Mouse (Mus musculus): ENCODE results near the gene Cfap299. TPM values are rescaled to one million over a fixed set of nuclear protein-coding genes. Genes with fewer than 3 reads are reported as not detected.

Gene Cfap299
- total and polyA plus RNA-seq, 3 experiments, result not detected

DNA sequence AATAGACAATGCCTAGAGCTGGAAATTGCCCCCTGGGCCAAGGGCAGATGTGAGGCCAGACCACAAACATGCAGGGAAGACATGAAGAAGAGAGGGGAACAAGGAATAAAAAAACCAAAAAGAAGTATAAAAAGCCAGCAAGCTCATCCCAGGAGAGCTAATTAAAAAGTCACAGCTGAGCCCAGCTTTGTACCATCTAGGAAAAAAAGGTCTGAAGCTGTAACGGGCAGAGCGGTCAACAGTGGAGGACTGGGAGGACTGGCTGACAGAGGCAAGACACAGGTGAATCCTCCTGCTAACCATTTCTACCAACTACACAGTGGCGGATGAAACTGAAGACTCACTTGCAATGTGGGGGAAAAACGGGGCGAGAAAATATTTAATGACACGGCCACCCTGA, 505.2 kb downstream of the Cfap299 start:
- H3K79me2 ChIP-seq (replicated peaks; ENCODE audit: control insufficient read depth, extremely low read depth, insufficient read depth, poor library complexity, severe bottlenecking), result no peaks in the 10 kb centered on the region
- dilution Hi-C loops (cut with MboI; ENCODE audit: extremely low pct_ligation_motif_present, extremely low pct_unique_long_range_greater_than_20kb, low sequenced_read_pairs), result no loop called here
- no peaks in the 10 kb centered on the region for H3K9me3 ChIP-seq (replicated peaks; ENCODE audit: low read length)
- in situ Hi-C loops (cut with MboI; ENCODE audit: low pct_ligation_motif_present, low pct_unique_long_range_greater_than_20kb, low sequenced_read_pairs), result no loop called here
- TF ChIP-seq ELF1 (IDR thresholded peaks at IDR 0.05; ENCODE audit: low read depth, low read length) (no peak), PAX5 (IDR thresholded peaks at IDR 0.05; ENCODE audit: low read length) (no peak), MYC (IDR thresholded peaks at IDR 0.05; ENCODE audit: low read depth, low read length) (no peak), ZC3H11A (IDR thresholded peaks at IDR 0.05; ENCODE audit: low read depth, low read length) (no peak), MAX (IDR thresholded peaks at IDR 0.05; ENCODE audit: low read length) (no peak), GABPA (IDR thresholded peaks at IDR 0.05; ENCODE audit: insufficient replicate concordance, low read depth, low read length) (no peak), JUND (conservative IDR thresholded peaks at IDR 0.05; ENCODE audit: low read depth, low read length) (no peak)
- no peaks in the 10 kb centered on the region for H3K4me1 ChIP-seq (ENCODE audit: control insufficient read depth in 1 of 2, insufficient read depth in 2 of 2)
- no peaks in the 10 kb centered on the region for H3K36me3 ChIP-seq (replicated peaks in 1 of 2; ENCODE audit: control insufficient read depth in 1 of 2, insufficient read depth in 1 of 2, low read length in 1 of 2)
- H3K9ac ChIP-seq (ENCODE audit: insufficient read depth, low read depth), result no peak overlapping the region
- H3K4me2 ChIP-seq (ENCODE audit: insufficient read depth, low read depth, poor library complexity, severe bottlenecking), result no peak overlapping the region
- no peak for DNase-seq (ENCODE audit: extremely low read depth)
- no peaks in the 10 kb centered on the region for H3K27me3 ChIP-seq (replicated peaks)
- no peak overlapping the region for H3K27ac ChIP-seq (ENCODE audit: insufficient read depth, low read depth)
- no peak overlapping the region for H3K4me3 ChIP-seq (replicated peaks in 1 of 3; ENCODE audit: low read depth in 2 of 3, low read length in 2 of 3, poor library complexity in 1 of 3)

DNA sequence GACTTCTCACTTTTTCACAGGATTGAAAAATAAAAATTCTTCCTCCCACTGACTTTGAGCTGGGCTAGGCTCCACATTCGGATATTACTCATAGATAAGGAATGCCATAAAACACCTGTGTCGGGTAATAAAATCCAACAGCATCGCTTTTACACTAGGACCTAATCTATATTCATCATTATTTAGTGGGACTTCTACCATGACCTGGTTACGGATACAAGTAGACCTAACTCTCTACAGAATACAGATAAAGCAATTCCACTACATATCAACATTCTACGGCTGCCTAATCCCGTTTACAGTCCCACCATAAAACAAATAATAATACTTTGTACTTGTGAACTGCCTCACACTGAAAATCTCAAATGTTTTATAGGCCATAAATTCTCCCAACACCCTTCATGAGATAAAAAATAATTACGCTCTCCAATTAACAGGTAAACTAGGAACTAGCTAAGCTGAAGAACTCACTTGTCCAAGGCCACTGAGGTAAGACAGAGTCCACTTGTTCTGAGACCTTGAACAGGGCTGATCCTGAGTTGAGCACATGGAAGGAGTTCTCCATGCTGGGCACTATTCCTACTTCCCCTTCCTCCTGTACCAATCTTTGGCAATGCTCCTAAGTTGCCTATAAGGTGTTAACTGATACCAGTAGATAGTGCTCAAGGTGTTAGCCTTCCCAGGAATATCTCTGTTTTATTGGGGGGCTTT, 513.7 kb downstream of the Cfap299 start:
- TF ChIP-seq ETS1 (conservative IDR thresholded peaks at IDR 0.05; ENCODE audit: low read depth, low read length) (no peak), BHLHE40 (IDR thresholded peaks at IDR 0.05; ENCODE audit: low read depth, low read length) (no peak), KAT2A (IDR thresholded peaks at IDR 0.05; ENCODE audit: insufficient replicate concordance, low read length) (no peak), UBTF (IDR thresholded peaks at IDR 0.05; ENCODE audit: low read depth, low read length) (no peak), ELF1 (IDR thresholded peaks at IDR 0.05; ENCODE audit: low read depth, low read length) (no peak), MEF2A (IDR thresholded peaks at IDR 0.05; ENCODE audit: borderline replicate concordance, low read depth, low read length) (no peak), HCFC1 (IDR thresholded peaks at IDR 0.05; ENCODE audit: low read depth, low read length) (no peak), NELFE (IDR thresholded peaks at IDR 0.05; ENCODE audit: low read depth, low read length) (no peak), RAD21 (IDR thresholded peaks at IDR 0.05; ENCODE audit: low read depth, low read length) (no peak), GABPA (IDR thresholded peaks at IDR 0.05; ENCODE audit: insufficient replicate concordance, low read depth, low read length) (no peak), USF1 (IDR thresholded peaks at IDR 0.05; ENCODE audit: low read depth, low read length) (no peak), SMC3 (IDR thresholded peaks at IDR 0.05; ENCODE audit: low read depth, low read length) (no peak), TCF12 (IDR thresholded peaks at IDR 0.05; ENCODE audit: low read depth, low read length) (no peak), RCOR1 (conservative IDR thresholded peaks at IDR 0.05; ENCODE audit: low read depth, low read length) (no peak), TBP (conservative IDR thresholded peaks at IDR 0.05; ENCODE audit: low read depth, low read length) (no peak)
- DNase-seq (ENCODE audit: extremely low read depth), result no peak
- H3K4me2 ChIP-seq (ENCODE audit: insufficient read depth, low read depth, poor library complexity, severe bottlenecking), result no peak overlapping the region
- H3K79me2 ChIP-seq (replicated peaks; ENCODE audit: control insufficient read depth, extremely low read depth, insufficient read depth, poor library complexity, severe bottlenecking), result no peaks in the 10 kb centered on the region
- no peaks in the 10 kb centered on the region for H3K9me3 ChIP-seq (replicated peaks; ENCODE audit: low read length)
- no peaks in the 10 kb centered on the region for H3K27me3 ChIP-seq (replicated peaks)
- H3K36me3 ChIP-seq (replicated peaks in 1 of 2; ENCODE audit: control insufficient read depth in 1 of 2, insufficient read depth in 1 of 2, low read length in 1 of 2), result no peaks in the 10 kb centered on the region
- in situ Hi-C loops (cut with MboI; ENCODE audit: low pct_ligation_motif_present, low pct_unique_long_range_greater_than_20kb, low sequenced_read_pairs) (no loop called here), dilution Hi-C loops (cut with MboI; ENCODE audit: extremely low pct_ligation_motif_present, extremely low pct_unique_long_range_greater_than_20kb, low sequenced_read_pairs) (no loop called here)
- H3K4me1 ChIP-seq (ENCODE audit: control insufficient read depth in 1 of 2, insufficient read depth in 2 of 2), result 0 out of 4 replicates have a peak, but pooled peaks cover 0 to 3% of the 10 kb centered on the region in 2 experiments
- H3K9ac ChIP-seq (ENCODE audit: insufficient read depth, low read depth), result no peak overlapping the region
- no peak overlapping the region for H3K27ac ChIP-seq (ENCODE audit: insufficient read depth, low read depth)
- H3K4me3 ChIP-seq (replicated peaks in 1 of 3; ENCODE audit: low read depth in 2 of 3, low read length in 2 of 3, poor library complexity in 1 of 3), result no peak overlapping the region
